Mouse (Mus musculus): ENCODE data around the gene Rmdn2. TPM values are rescaled to one million over a fixed set of nuclear protein-coding genes. Genes with fewer than 3 reads are reported as not detected.

The Rmdn2 gene
- polyA plus RNA-seq, 1 experiment from 2014 or later = 7.7 TPM

GRCm38 (mm10) chr17:79728585-79729503, 117.2 kb downstream of the Rmdn2 start:
- no peaks in the 10 kb centered on the region for H3K36me3 ChIP-seq (ENCODE audit: control insufficient read depth, insufficient read depth, low read length)
- H3K9ac ChIP-seq (replicated peaks; ENCODE audit: low read length) = no peak overlapping the region
- no peak overlapping the region for H3K27ac ChIP-seq (replicated peaks; ENCODE audit: low read depth, low read length)
- no peak overlapping the region for H3K4me3 ChIP-seq (replicated peaks; ENCODE audit: low read depth, low read length)
- DNase-seq (peak; percentile 27), ATAC-seq (ENCODE audit: low FRiP score, low TSS enrichment) (no peak)
- no peaks in the 10 kb centered on the region for H3K9me3 ChIP-seq (ENCODE audit: control insufficient read depth, low read length)
- no peaks in the 10 kb centered on the region for H3K27me3 ChIP-seq (ENCODE audit: control insufficient read depth, insufficient read depth, low read length)
- peak overlapping the region; percentile 33 for H3K4me2 ChIP-seq (ENCODE audit: low read length)
- WGBS = 36% methylated on average over 16 of the region's 16 CpGs
- H3K4me1 ChIP-seq (ENCODE audit: control insufficient read depth, insufficient read depth, low read length) = no peaks in the 10 kb centered on the region

GRCm38 (mm10) chr17:79730988-79731387, 119.3 kb downstream of the Rmdn2 start:
- no peak for DNase-seq
- no peaks in the 10 kb centered on the region for H3K4me1 ChIP-seq (ENCODE audit: control insufficient read depth, insufficient read depth, low read length)
- WGBS = 85% methylated on average over 8 of the region's 8 CpGs
- no peak overlapping the region for H3K4me3 ChIP-seq (replicated peaks; ENCODE audit: low read depth, low read length)
- no peaks in the 10 kb centered on the region for H3K36me3 ChIP-seq (ENCODE audit: control insufficient read depth, insufficient read depth, low read length)
- H3K27ac ChIP-seq (replicated peaks; ENCODE audit: low read depth, low read length) = no peak overlapping the region
- H3K27me3 ChIP-seq (ENCODE audit: control insufficient read depth, insufficient read depth, low read length) = no peaks in the 10 kb centered on the region
- no peak for ATAC-seq (ENCODE audit: low FRiP score, low TSS enrichment)
- no peak overlapping the region for H3K4me2 ChIP-seq (ENCODE audit: low read length)
- H3K9ac ChIP-seq (replicated peaks; ENCODE audit: low read length) = no peak overlapping the region
- H3K9me3 ChIP-seq (ENCODE audit: control insufficient read depth, low read length) = no peaks in the 10 kb centered on the region

- Histone ChIP-seq H3K27me3 (ENCODE audit: control insufficient read depth, insufficient read depth, low read length) (no peaks in the 10 kb centered on the region), H3K9ac (replicated peaks; ENCODE audit: low read length) (no peak overlapping the region), H3K36me3 (ENCODE audit: control insufficient read depth, insufficient read depth, low read length) (no peaks in the 10 kb centered on the region), H3K4me2 (ENCODE audit: low read length) (no peak overlapping the region), H3K4me3 (replicated peaks; ENCODE audit: low read depth, low read length) (no peak overlapping the region), H3K27ac (replicated peaks; ENCODE audit: low read depth, low read length) (no peak overlapping the region), H3K9me3 (ENCODE audit: control insufficient read depth, low read length) (no peaks in the 10 kb centered on the region), H3K4me1 (ENCODE audit: control insufficient read depth, insufficient read depth, low read length) (no peaks in the 10 kb centered on the region)
- DNase-seq (no peak), ATAC-seq (ENCODE audit: low FRiP score, low TSS enrichment) (no peak)
- WGBS = 26% methylated on average over 4 of the region's 4 CpGs
Measured at GRCm38 (mm10) chr17:79733039-79733438, 121.4 kb downstream of the Rmdn2 start.

- Histone ChIP-seq H3K4me3 (replicated peaks; ENCODE audit: low read depth, low read length) (no peak overlapping the region), H3K4me1 (ENCODE audit: control insufficient read depth, insufficient read depth, low read length) (no peaks in the 10 kb centered on the region), H3K27me3 (ENCODE audit: control insufficient read depth, insufficient read depth, low read length) (no peaks in the 10 kb centered on the region), H3K36me3 (ENCODE audit: control insufficient read depth, insufficient read depth, low read length) (no peaks in the 10 kb centered on the region), H3K9ac (replicated peaks; ENCODE audit: low read length) (no peak overlapping the region), H3K9me3 (ENCODE audit: control insufficient read depth, low read length) (no peaks in the 10 kb centered on the region), H3K4me2 (ENCODE audit: low read length) (no peak overlapping the region), H3K27ac (replicated peaks; ENCODE audit: low read depth, low read length) (no peak overlapping the region)
- ATAC-seq (ENCODE audit: low FRiP score, low TSS enrichment) (no peak), DNase-seq (no peak)
- WGBS = 85% methylated on average over 3 of the region's 3 CpGs
Measured at GRCm38 (mm10) chr17:79737598-79737997, 125.9 kb downstream of the Rmdn2 start.

GRCm38 (mm10) chr17:79738847-79739498, 127.3 kb downstream of the Rmdn2 start:
- ATAC-seq (ENCODE audit: low FRiP score, low TSS enrichment) (no peak), DNase-seq (no peak)
- Histone ChIP-seq H3K9ac (replicated peaks; ENCODE audit: low read length) (no peak overlapping the region), H3K27me3 (ENCODE audit: control insufficient read depth, insufficient read depth, low read length) (no peaks in the 10 kb centered on the region), H3K4me1 (ENCODE audit: control insufficient read depth, insufficient read depth, low read length) (no peaks in the 10 kb centered on the region), H3K36me3 (ENCODE audit: control insufficient read depth, insufficient read depth, low read length) (no peaks in the 10 kb centered on the region), H3K4me3 (replicated peaks; ENCODE audit: low read depth, low read length) (no peak overlapping the region), H3K27ac (replicated peaks; ENCODE audit: low read depth, low read length) (no peak overlapping the region), H3K4me2 (ENCODE audit: low read length) (no peak overlapping the region), H3K9me3 (ENCODE audit: control insufficient read depth, low read length) (no peaks in the 10 kb centered on the region)
- 60% methylated on average over 5 of the region's 5 CpGs for WGBS

GRCm38 (mm10) chr17:79742635-79743034, 131.0 kb downstream of the Rmdn2 start:
- Histone ChIP-seq H3K4me2 (ENCODE audit: low read length) (no peak overlapping the region), H3K9me3 (ENCODE audit: control insufficient read depth, low read length) (no peaks in the 10 kb centered on the region; the same call in 1 of the 2 replicates), H3K27me3 (ENCODE audit: control insufficient read depth, insufficient read depth, low read length) (no peaks in the 10 kb centered on the region), H3K27ac (replicated peaks; ENCODE audit: low read depth, low read length) (no peak overlapping the region), H3K4me3 (replicated peaks; ENCODE audit: low read depth, low read length) (no peak overlapping the region), H3K36me3 (ENCODE audit: control insufficient read depth, insufficient read depth, low read length) (no peaks in the 10 kb centered on the region), H3K9ac (replicated peaks; ENCODE audit: low read length) (no peak overlapping the region), H3K4me1 (ENCODE audit: control insufficient read depth, insufficient read depth, low read length) (no peaks in the 10 kb centered on the region)
- 92% methylated on average over 5 of the region's 5 CpGs for WGBS
- no peak for DNase-seq
- ATAC-seq (ENCODE audit: low FRiP score, low TSS enrichment) = no peak

Other genes starting within 250 kb of the Rmdn2 start
- gene Cyp1b1, start 103.2 kb downstream of the Rmdn2 start, polyA plus RNA-seq (2014; fragmentation: Nextera tagmentation; extraction: Ambion mirVana) = 0.18 and 9.2 TPM in 2 replicates